Mouse (Mus musculus): ENCODE results near the gene Gm49380.

- no peak for TF ChIP-seq CTCF (IDR thresholded peaks at IDR 0.05; ENCODE audit: extremely low read depth, insufficient read depth, low read length)
- TF ChIP-seq POLR2A (IDR thresholded peaks at IDR 0.05; ENCODE audit: extremely low read depth, insufficient read depth, low read length), result peak; percentile 41; the same call in 1 of the 2 replicates
Measured at GRCm38 (mm10) chr9:44048541-44049380, 64.5 kb downstream of the Gm49380 start.
